Mouse (Mus musculus): Measurements from ENCODE around the gene Pim3. TPM values are rescaled to one million over a fixed set of nuclear protein-coding genes. Genes with fewer than 3 reads are reported as not detected.

Pim3 gene
- polyA plus RNA-seq, 1 experiment: 78.5 TPM

DNA sequence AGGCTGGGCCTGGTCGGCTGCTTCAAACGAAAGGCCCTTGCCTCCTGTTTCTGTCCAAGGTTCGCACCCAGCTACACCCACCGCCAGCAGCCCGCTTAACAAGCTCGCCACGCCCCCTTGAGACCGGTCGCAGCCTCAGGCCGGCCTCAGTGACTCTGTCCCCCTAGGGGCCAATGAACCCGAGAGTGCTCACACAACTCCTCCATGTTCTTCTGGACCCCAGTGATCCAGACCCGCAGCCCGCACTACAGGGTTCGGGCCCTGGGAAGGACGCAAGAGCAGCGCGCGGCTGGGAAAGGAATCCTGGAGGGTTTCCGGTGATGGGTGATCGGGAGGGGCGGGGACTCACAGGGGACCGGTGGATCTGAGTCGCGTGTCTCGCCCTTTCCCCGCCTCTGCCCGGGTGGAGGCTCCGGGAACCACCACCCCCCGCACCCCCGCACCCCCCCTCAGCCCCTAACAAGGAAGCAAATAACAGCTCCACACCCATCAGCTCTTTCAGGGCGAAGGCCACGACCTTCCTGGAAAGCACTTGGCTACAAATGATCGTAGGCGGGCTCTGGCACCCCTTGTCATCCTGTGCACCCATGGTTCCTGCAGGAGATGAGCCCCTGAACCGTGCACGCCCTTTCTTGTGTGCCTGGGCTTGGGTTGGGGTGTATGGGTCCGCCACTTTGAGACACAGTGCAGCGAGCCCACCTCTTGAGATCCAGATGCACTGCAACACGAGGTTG lies 24.6 kb upstream of the Pim3 start:
- DNase-seq: peak; percentile 91
- WGBS: 7% methylated on average over 39 of the region's 39 CpGs
- H3K27ac ChIP-seq (ENCODE audit: insufficient read depth, low read depth, low read length): peak overlapping the region; percentile 36; the same call in 1 of the 2 replicates
- peak overlapping the region; percentile 48 for H3K4me3 ChIP-seq (ENCODE audit: insufficient read depth, low read depth, low read length)
- no peaks in the 10 kb centered on the region for H3K27me3 ChIP-seq (replicated peaks; ENCODE audit: control insufficient read depth, insufficient read depth, low read length)
- TF ChIP-seq CTCF (conservative IDR thresholded peaks at IDR 0.05; ENCODE audit: insufficient read depth, insufficient read length, low read depth, low read length): no peak
- no peak for TF ChIP-seq POLR2A (IDR thresholded peaks at IDR 0.05; ENCODE audit: low read depth, low read length)
- H3K36me3 ChIP-seq (ENCODE audit: control insufficient read depth, insufficient read depth, low read length): no peaks in the 10 kb centered on the region
- peaks cover 20% of the 10 kb centered on the region for H3K4me1 ChIP-seq (ENCODE audit: control insufficient read depth, insufficient read depth, low read length)

DNA sequence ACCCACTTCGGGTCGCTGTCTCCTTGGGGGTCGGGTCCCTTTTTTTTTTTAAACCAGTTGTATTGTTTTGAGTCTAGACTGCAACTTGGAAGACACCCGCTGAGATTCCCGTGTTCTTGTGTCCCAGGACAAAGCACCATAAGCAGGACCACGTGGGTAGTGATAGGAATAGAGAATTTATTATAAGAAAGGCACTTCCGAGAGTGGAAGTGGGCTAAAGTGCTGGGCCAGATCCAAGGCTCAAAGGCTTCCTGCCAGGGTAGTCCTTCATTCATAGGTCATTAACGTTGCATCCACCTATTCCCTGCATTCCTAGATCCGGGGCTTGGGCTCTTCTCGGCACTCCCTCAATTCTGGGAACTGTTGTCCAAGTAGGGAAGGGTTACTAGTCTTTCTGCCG lies 24.0 kb upstream of the Pim3 start:
- H3K4me3 ChIP-seq (ENCODE audit: insufficient read depth, low read depth, low read length): peak overlapping the region; percentile 29
- 5% methylated on average over 11 of the region's 11 CpGs for WGBS

DNA sequence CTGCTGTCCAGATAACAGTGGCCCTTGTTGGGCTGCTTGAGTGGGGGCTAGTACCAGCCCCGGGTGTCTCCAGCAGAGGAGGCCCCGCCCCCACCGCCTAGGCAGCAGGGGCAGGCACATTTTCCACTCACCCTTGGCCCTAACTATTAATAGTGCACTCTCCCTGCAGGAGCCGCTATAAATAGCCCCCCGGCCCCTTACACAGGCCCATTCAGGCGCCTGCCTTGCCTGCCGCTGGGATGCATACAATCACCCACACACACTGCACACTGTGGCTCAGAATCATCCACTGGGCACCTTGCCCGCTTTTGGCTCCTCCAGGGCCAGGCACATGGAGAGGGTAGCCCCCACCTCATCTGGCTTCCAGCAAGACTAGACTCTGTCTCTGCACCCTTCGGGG lies 22.7 kb upstream of the Pim3 start:
- WGBS: 34% methylated on average over 9 of the region's 9 CpGs
- H3K4me3 ChIP-seq (ENCODE audit: insufficient read depth, low read depth, low read length): no peak overlapping the region; the same call in 1 of the 2 replicates
- H3K27me3 ChIP-seq (replicated peaks; ENCODE audit: control insufficient read depth, insufficient read depth, low read length): no peaks in the 10 kb centered on the region
- TF ChIP-seq POLR2A (IDR thresholded peaks at IDR 0.05; ENCODE audit: low read depth, low read length): no peak
- TF ChIP-seq CTCF (conservative IDR thresholded peaks at IDR 0.05; ENCODE audit: insufficient read depth, insufficient read length, low read depth, low read length): no peak
- DNase-seq: peak; percentile 88
- peak overlapping the region; percentile 97 for H3K27ac ChIP-seq (ENCODE audit: insufficient read depth, low read depth, low read length)
- H3K4me1 ChIP-seq (ENCODE audit: control insufficient read depth, insufficient read depth, low read length): peaks cover 16% of the 10 kb centered on the region
- H3K36me3 ChIP-seq (ENCODE audit: control insufficient read depth, insufficient read depth, low read length): no peaks in the 10 kb centered on the region

More for the DNA sequence above, 24.0 kb upstream of the Pim3 start:
- H3K27ac ChIP-seq (ENCODE audit: insufficient read depth, low read depth, low read length): peak overlapping the region; percentile 4; the same call in 1 of the 2 replicates
- H3K27me3 ChIP-seq (replicated peaks; ENCODE audit: control insufficient read depth, insufficient read depth, low read length): no peaks in the 10 kb centered on the region
- TF ChIP-seq CTCF (conservative IDR thresholded peaks at IDR 0.05; ENCODE audit: insufficient read depth, insufficient read length, low read depth, low read length) (no peak), POLR2A (IDR thresholded peaks at IDR 0.05; ENCODE audit: low read depth, low read length) (no peak)
- H3K36me3 ChIP-seq (ENCODE audit: control insufficient read depth, insufficient read depth, low read length): no peaks in the 10 kb centered on the region
- DNase-seq: peak; percentile 85
- peaks cover 16% of the 10 kb centered on the region for H3K4me1 ChIP-seq (ENCODE audit: control insufficient read depth, insufficient read depth, low read length)

DNA sequence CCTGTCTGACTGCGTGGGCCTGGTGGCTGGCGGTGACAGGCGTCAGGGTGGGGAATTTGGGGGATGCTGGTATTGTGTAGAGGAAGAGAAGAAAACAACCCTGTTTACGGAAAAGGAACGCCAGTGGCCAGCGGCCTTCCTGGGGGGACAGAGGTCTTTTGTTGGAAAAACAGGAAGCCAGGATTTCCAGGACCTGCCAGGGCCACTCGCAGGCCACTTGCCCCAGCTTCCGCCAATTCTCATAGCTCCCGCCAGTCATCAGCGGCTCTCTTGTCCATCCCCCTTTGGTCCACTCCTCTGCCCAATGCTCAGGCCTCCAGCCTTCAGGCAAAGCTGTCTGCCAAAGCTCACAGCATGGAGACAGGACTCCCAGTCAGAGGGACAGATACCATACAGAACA lies 21.9 kb upstream of the Pim3 start:
- Histone ChIP-seq H3K27me3 (replicated peaks; ENCODE audit: control insufficient read depth, insufficient read depth, low read length) (no peaks in the 10 kb centered on the region), H3K27ac (ENCODE audit: insufficient read depth, low read depth, low read length) (peak overlapping the region; percentile 97), H3K4me3 (ENCODE audit: insufficient read depth, low read depth, low read length) (no peak overlapping the region), H3K36me3 (ENCODE audit: control insufficient read depth, insufficient read depth, low read length) (no peaks in the 10 kb centered on the region), H3K4me1 (ENCODE audit: control insufficient read depth, insufficient read depth, low read length) (peaks cover 16% of the 10 kb centered on the region)
- DNase-seq: peak; percentile 89
- WGBS: 69% methylated on average over 10 of the region's 10 CpGs
- no peak for TF ChIP-seq POLR2A (IDR thresholded peaks at IDR 0.05; ENCODE audit: low read depth, low read length)

DNA sequence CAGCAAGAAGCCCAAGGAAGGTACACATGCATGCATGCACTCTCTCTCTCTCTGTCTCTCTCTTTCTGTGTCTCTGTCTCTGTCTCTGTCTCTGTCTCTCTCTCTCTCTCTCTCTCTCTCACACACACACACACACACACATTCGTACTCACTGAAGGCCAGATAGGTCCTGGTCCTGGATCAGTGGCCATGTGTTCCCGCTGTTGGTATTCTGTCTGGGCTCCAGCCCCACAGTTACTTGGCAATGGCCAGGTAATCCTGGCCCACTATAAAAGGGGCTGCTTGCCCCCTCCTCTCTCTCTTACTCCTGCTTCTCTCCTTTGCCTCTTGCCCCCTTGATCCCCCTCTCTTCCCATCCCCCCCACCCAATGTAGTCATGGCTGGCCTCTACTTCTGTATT lies 20.8 kb upstream of the Pim3 start:
- WGBS: 87% methylated on average over 2 of the region's 2 CpGs
- TF ChIP-seq POLR2A (IDR thresholded peaks at IDR 0.05; ENCODE audit: low read depth, low read length) (no peak), CTCF (conservative IDR thresholded peaks at IDR 0.05; ENCODE audit: insufficient read depth, insufficient read length, low read depth, low read length) (no peak)
- H3K27me3 ChIP-seq (replicated peaks; ENCODE audit: control insufficient read depth, insufficient read depth, low read length): no peaks in the 10 kb centered on the region
- H3K4me1 ChIP-seq (ENCODE audit: control insufficient read depth, insufficient read depth, low read length): peaks cover 15% of the 10 kb centered on the region
- no peak overlapping the region for H3K4me3 ChIP-seq (ENCODE audit: insufficient read depth, low read depth, low read length)
- DNase-seq: no peak
- H3K36me3 ChIP-seq (ENCODE audit: control insufficient read depth, insufficient read depth, low read length): no peaks in the 10 kb centered on the region
- no peak overlapping the region for H3K27ac ChIP-seq (ENCODE audit: insufficient read depth, low read depth, low read length)

DNA sequence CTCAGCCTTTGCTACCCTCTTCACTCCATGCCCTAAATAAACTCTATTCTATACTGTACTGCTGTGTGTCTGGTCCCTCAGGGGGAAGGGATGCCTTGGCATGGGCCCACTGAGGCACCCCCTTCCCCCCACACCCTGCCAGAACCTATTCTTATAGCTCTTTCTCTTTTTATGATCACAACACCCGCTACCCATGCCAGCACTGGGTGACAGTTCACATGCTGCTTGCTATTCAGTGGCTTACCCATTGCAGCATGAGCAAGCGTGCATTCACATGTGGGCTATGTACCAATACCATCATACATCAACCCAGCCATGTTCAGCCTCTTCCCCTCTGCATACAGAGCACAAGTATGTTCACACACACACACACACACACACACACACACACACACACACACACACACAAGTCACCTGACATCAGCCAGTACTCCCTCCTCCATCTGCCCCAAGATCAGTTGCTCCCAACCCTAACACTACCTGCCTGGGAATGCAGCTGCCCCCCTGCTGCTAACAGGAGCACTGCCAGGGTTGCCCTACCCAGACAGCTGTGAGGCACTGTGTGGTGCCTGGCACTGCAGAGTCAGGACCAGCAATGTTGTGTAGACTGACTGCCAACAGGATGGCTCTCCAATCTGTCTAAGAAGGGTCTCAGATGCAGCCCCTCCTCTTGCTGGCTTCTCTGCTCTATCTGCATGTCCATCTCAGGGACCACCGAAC lies 20.2 kb upstream of the Pim3 start:
- no peak for DNase-seq
- Histone ChIP-seq H3K4me1 (ENCODE audit: control insufficient read depth, insufficient read depth, low read length) (peaks cover 10% of the 10 kb centered on the region), H3K27me3 (replicated peaks; ENCODE audit: control insufficient read depth, insufficient read depth, low read length) (no peaks in the 10 kb centered on the region), H3K27ac (ENCODE audit: insufficient read depth, low read depth, low read length) (no peak overlapping the region), H3K4me3 (ENCODE audit: insufficient read depth, low read depth, low read length) (no peak overlapping the region), H3K36me3 (ENCODE audit: control insufficient read depth, insufficient read depth, low read length) (no peaks in the 10 kb centered on the region)
- 100% methylated on average over 3 of the region's 3 CpGs for WGBS
- no peak for TF ChIP-seq CTCF (conservative IDR thresholded peaks at IDR 0.05; ENCODE audit: insufficient read depth, insufficient read length, low read depth, low read length)
- no peak for TF ChIP-seq POLR2A (IDR thresholded peaks at IDR 0.05; ENCODE audit: low read depth, low read length)

DNA sequence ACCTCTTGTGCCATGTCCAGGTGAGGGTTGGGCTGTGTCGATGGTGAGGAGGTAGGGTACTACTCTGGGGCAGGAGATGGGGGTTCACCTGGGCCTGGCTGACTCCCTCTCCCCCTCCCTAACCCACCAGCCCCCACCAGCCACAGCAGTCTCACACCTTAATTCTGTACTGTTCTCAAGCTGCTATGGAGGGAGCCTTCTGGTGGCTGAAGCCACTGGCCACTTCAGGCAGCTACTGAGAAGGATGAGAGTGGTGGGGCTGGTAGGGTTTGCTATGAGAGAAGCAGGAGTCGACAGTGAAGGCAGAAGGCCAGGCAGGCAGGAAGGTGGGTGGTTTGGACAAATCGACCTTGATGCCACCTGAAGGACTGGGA lies 19.7 kb upstream of the Pim3 start:
- 72% methylated on average over 3 of the region's 3 CpGs for WGBS
- Histone ChIP-seq H3K4me3 (ENCODE audit: insufficient read depth, low read depth, low read length) (no peak overlapping the region), H3K4me1 (ENCODE audit: control insufficient read depth, insufficient read depth, low read length) (peaks cover 10% of the 10 kb centered on the region), H3K36me3 (ENCODE audit: control insufficient read depth, insufficient read depth, low read length) (no peaks in the 10 kb centered on the region), H3K27ac (ENCODE audit: insufficient read depth, low read depth, low read length) (no peak overlapping the region), H3K27me3 (replicated peaks; ENCODE audit: control insufficient read depth, insufficient read depth, low read length) (no peaks in the 10 kb centered on the region)
- no peak for TF ChIP-seq POLR2A (IDR thresholded peaks at IDR 0.05; ENCODE audit: low read depth, low read length)
- no peak for TF ChIP-seq CTCF (conservative IDR thresholded peaks at IDR 0.05; ENCODE audit: insufficient read depth, insufficient read length, low read depth, low read length)
- DNase-seq: no peak
